Mouse (Mus musculus): ENCODE data around the gene Msmo1. TPM values are rescaled to one million over a fixed set of nuclear protein-coding genes. Genes with fewer than 3 reads are reported as not detected.

Msmo1 gene
- polyA plus RNA-seq, 1 experiment from 2014 or later: 174 TPM

GRCm38 (mm10) chr8:64674951-64675585 lies 58.5 kb downstream of the Msmo1 start:
- ATAC-seq (ENCODE audit: low FRiP score, low TSS enrichment) (no peak), DNase-seq (no peak)
- no peak overlapping the region for H3K9ac ChIP-seq (replicated peaks; ENCODE audit: low read length)
- WGBS: 80% methylated on average over 8 of the region's 8 CpGs
- H3K27me3 ChIP-seq (ENCODE audit: control insufficient read depth, insufficient read depth, low read length): no peaks in the 10 kb centered on the region
- no peak overlapping the region for H3K4me2 ChIP-seq (ENCODE audit: low read length)
- H3K36me3 ChIP-seq (ENCODE audit: control insufficient read depth, insufficient read depth, low read length): no peaks in the 10 kb centered on the region
- no peak overlapping the region for H3K27ac ChIP-seq (replicated peaks; ENCODE audit: low read depth, low read length)
- H3K9me3 ChIP-seq (ENCODE audit: control insufficient read depth, low read length): no peaks in the 10 kb centered on the region
- no peak overlapping the region for H3K4me3 ChIP-seq (replicated peaks; ENCODE audit: low read depth, low read length)
- 0 out of 2 replicates have a peak, but pooled peaks cover 3% of the 10 kb centered on the region for H3K4me1 ChIP-seq (ENCODE audit: control insufficient read depth, insufficient read depth, low read length)

- 0 out of 2 replicates have a peak, but pooled peaks cover 3% of the 10 kb centered on the region for H3K4me1 ChIP-seq (ENCODE audit: control insufficient read depth, insufficient read depth, low read length)
- WGBS: 65% methylated on average over 2 of the region's 2 CpGs
- no peak overlapping the region for H3K27ac ChIP-seq (replicated peaks; ENCODE audit: low read depth, low read length)
- H3K27me3 ChIP-seq (ENCODE audit: control insufficient read depth, insufficient read depth, low read length): no peaks in the 10 kb centered on the region
- no peak overlapping the region for H3K9ac ChIP-seq (replicated peaks; ENCODE audit: low read length)
- ATAC-seq (ENCODE audit: low FRiP score, low TSS enrichment) (no peak), DNase-seq (no peak)
- H3K9me3 ChIP-seq (ENCODE audit: control insufficient read depth, low read length): no peaks in the 10 kb centered on the region
- H3K36me3 ChIP-seq (ENCODE audit: control insufficient read depth, insufficient read depth, low read length): no peaks in the 10 kb centered on the region
- H3K4me2 ChIP-seq (ENCODE audit: low read length): no peak overlapping the region
- no peak overlapping the region for H3K4me3 ChIP-seq (replicated peaks; ENCODE audit: low read depth, low read length)
Observed at GRCm38 (mm10) chr8:64672920-64673319, 60.7 kb downstream of the Msmo1 start.

GRCm38 (mm10) chr8:64671937-64672336 lies 61.7 kb downstream of the Msmo1 start:
- no peak overlapping the region for H3K4me3 ChIP-seq (replicated peaks; ENCODE audit: low read depth, low read length)
- H3K4me1 ChIP-seq (ENCODE audit: control insufficient read depth, insufficient read depth, low read length): 0 out of 2 replicates have a peak, but pooled peaks cover 3% of the 10 kb centered on the region
- no peaks in the 10 kb centered on the region for H3K9me3 ChIP-seq (ENCODE audit: control insufficient read depth, low read length)
- 0% methylated on average over 1 of the region's 1 CpGs for WGBS
- H3K27ac ChIP-seq (replicated peaks; ENCODE audit: low read depth, low read length): no peak overlapping the region
- ATAC-seq (ENCODE audit: low FRiP score, low TSS enrichment) (no peak), DNase-seq (peak; percentile 38)
- H3K9ac ChIP-seq (replicated peaks; ENCODE audit: low read length): no peak overlapping the region
- H3K36me3 ChIP-seq (ENCODE audit: control insufficient read depth, insufficient read depth, low read length): no peaks in the 10 kb centered on the region
- no peak overlapping the region for H3K4me2 ChIP-seq (ENCODE audit: low read length)
- no peaks in the 10 kb centered on the region for H3K27me3 ChIP-seq (ENCODE audit: control insufficient read depth, insufficient read depth, low read length)

Other genes starting within 250 kb of the Msmo1 start
- 911 and 915 TPM in 2 replicates for gene Cpe, start 40.7 kb downstream of the Msmo1 start, polyA plus RNA-seq (2014; fragmentation: Nextera tagmentation; extraction: Ambion mirVana)
- 29.3 and 32.4 TPM in 2 replicates for gene Klhl2, start 116.2 kb upstream of the Msmo1 start, polyA plus RNA-seq (2014; fragmentation: Nextera tagmentation; extraction: Ambion mirVana)
- gene Tmem192, start 213.4 kb upstream of the Msmo1 start, polyA plus RNA-seq (2014; fragmentation: Nextera tagmentation; extraction: Ambion mirVana): 28.2 and 32.7 TPM in 2 replicates